Mouse (Mus musculus) heart, postnatal 0 days (tissue): Measurements from ENCODE around the gene 1810037I17Rik.

Source experiments
- CTCF ChIP-seq: IDR thresholded peaks from 2 replicates; pipeline ENCODE4 v1.5.1; 2016; ENCODE audit warnings: antibody characterized with exemption, control low read depth, low read depth
- EP300 ChIP-seq: IDR thresholded peaks from 2 replicates; pipeline ENCODE4 v1.6.1; 2016; ENCODE audit warnings: antibody characterized with exemption, low read depth

- TF ChIP-seq CTCF, result no peak
- no peak for TF ChIP-seq EP300
These were observed 35.6 kb upstream of the 1810037I17Rik start for GRCm38 (mm10) chr3:122888371-122888819.
